Mouse (Mus musculus) megakaryocyte, embryonic 14.5 days (primary cell): ENCODE results near the gene Lrmda.

ENCODE experiments used
- FLI1 ChIP-seq: IDR thresholded peaks from 2 replicates; pipeline ENCODE4 v1.6.1; 2012; ENCODE audit warnings: low read length, inconsistent platforms, mixed read lengths
- GATA1 ChIP-seq: IDR thresholded peaks from 3 replicates; pipeline ENCODE4 v1.6.1; 2012; ENCODE audit warnings: mixed read lengths, low read length, inconsistent platforms, borderline replicate concordance

- TF ChIP-seq GATA1: no peak
- no peak for TF ChIP-seq FLI1
Observed at GRCm38 (mm10) chr14:22296655-22297239, 277.2 kb downstream of the Lrmda start.
